Mouse (Mus musculus) limb, embryonic 12.5 days (tissue): ENCODE measurements around the gene Atp6v0a4. TPM values are rescaled to one million over a fixed set of nuclear protein-coding genes. Genes with fewer than 3 reads are reported as not detected.

Source experiments
- ATAC-seq: fragments of 200-750 bp; cut with Nextera tagmentation; 2 replicates; pipeline ENCODE4 v1.8.0; 2017; ENCODE audit warnings: low read depth, moderate TSS enrichment; ENCODE audit not compliant: insufficient number of reproducible peaks, insufficient read depth, low FRiP score, low TSS enrichment
- H3K27ac ChIP-seq: fragments of 300-500 bp; sonication (generic); 2 replicates; pipeline ENCODE4 v1.5.1; 2016; ENCODE audit warnings: mild to moderate bottlenecking, moderate library complexity
- H3K27me3 ChIP-seq: fragments of 300-500 bp; sonication (generic); 2 replicates; pipeline ENCODE4 v1.6.1; 2016; ENCODE audit warnings: mild to moderate bottlenecking, moderate library complexity
- H3K36me3 ChIP-seq: fragments of 300-500 bp; sonication (generic); 2 replicates; pipeline ENCODE4 v1.6.1; 2016; ENCODE audit warnings: mild to moderate bottlenecking, moderate library complexity
- H3K4me1 ChIP-seq: fragments of 300-500 bp; sonication (generic); replicated peaks from 2 replicates; pipeline ENCODE4 v1.6.1; 2016
- H3K4me2 ChIP-seq: fragments of 300-500 bp; sonication (generic); 2 replicates; pipeline ENCODE4 v1.6.1; 2016; ENCODE audit warnings: mild to moderate bottlenecking, moderate library complexity
- H3K4me3 ChIP-seq: fragments of 300-500 bp; sonication (generic); replicated peaks from 2 replicates; pipeline ENCODE4 v1.5.1; 2016; ENCODE audit warnings: mild to moderate bottlenecking
- H3K9ac ChIP-seq: fragments of 300-500 bp; sonication (generic); replicated peaks from 2 replicates; pipeline ENCODE4 v1.6.1; 2016; ENCODE audit warnings: mild to moderate bottlenecking, moderate library complexity
- H3K9me3 ChIP-seq: fragments of 300-500 bp; sonication (generic); 2 replicates; pipeline ENCODE4 v1.6.1; 2016; ENCODE audit warnings: mild to moderate bottlenecking, moderate library complexity
- WGBS: fragments of 180-500 bp; shearing (Covaris S2); methylation state at CpG from one replicate; pipeline ENCODE4 v1.1.7; 2016; 5-methylcytosine and 5-hydroxymethylcytosine counted together
- polyA plus RNA-seq: library from polyadenylated mRNA; unstranded; fragments of >200 nt; fragmentation: Nextera tagmentation; extraction: Ambion mirVana; gene quantifications from 2 replicates; pipeline ENCODE4 v1.2.1, GENCODE M21; 2016

The Atp6v0a4 gene
- polyA plus RNA-seq, 1 experiment from 2014 or later, result not detected

DNA sequence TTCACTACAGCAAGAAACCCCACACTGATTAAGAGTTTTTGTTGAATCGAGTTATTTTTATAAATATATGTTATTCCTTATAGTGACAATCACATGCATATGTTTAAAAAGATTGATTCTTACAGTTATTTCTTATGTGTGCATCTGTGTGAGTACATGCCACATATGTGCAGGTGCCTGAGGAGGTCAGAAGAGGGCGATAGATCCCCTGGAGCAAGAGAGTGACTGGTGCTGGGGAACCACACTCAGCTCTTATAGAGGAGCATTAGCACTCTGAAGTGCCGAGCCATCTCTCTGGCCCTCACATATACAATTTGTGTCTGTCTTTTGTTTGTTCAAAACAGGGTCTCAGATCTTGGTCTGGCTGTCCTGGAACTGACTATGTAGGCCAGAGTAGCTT is 50.8 kb downstream of the Atp6v0a4 start:
- no peak for ATAC-seq
- Histone ChIP-seq H3K9me3 (peaks cover 9% of the 10 kb centered on the region; the same call in 1 of the 2 replicates), H3K4me3 (no peak overlapping the region), H3K4me2 (no peak overlapping the region), H3K9ac (no peak overlapping the region), H3K36me3 (no peaks in the 10 kb centered on the region), H3K27ac (no peak overlapping the region), H3K4me1 (0 out of 2 replicates have a peak, but pooled peaks cover 6% of the 10 kb centered on the region), H3K27me3 (no peaks in the 10 kb centered on the region)
- WGBS, result 91% methylated on average over 3 of the region's 3 CpGs

DNA sequence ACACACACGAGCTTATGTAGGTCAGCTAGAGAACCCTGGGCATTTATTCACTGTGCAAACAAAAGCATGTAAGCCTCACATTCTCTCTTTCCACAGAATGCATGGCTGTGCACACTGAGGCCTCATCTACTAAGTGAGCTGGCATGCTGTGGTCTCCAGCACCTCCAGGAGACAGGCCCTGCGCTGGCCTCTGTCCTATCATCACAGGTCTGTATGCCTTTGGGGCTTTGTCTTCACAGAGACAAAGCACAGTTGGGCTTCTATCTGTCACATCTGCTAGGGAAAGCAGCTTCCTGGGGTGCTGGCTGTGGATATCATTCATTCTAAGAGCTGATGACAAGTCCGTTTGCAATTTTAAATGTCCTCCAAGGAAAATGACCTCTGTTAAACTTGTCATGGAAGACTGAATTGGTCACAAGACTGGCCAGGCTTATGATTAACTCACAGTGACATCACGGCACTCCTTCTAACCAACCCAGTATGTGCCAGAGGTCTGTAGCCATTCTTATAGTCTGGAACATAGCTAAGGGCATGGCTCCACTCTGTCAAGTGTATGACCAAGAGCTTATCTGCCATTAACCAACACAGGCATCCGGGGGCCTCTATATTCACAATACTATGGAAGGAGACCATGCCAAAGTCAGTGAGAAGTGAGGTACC is 52.1 kb downstream of the Atp6v0a4 start:
- no peak; the same call in 1 of the 2 replicates for ATAC-seq
- Histone ChIP-seq H3K36me3 (no peaks in the 10 kb centered on the region), H3K9ac (no peak overlapping the region), H3K4me2 (no peak overlapping the region), H3K4me3 (no peak overlapping the region), H3K9me3 (peaks cover 9% of the 10 kb centered on the region; the same call in 1 of the 2 replicates), H3K27me3 (no peaks in the 10 kb centered on the region), H3K4me1 (0 out of 2 replicates have a peak, but pooled peaks cover 6% of the 10 kb centered on the region), H3K27ac (no peak overlapping the region)
- 85% methylated on average over 5 of the region's 5 CpGs for WGBS

DNA sequence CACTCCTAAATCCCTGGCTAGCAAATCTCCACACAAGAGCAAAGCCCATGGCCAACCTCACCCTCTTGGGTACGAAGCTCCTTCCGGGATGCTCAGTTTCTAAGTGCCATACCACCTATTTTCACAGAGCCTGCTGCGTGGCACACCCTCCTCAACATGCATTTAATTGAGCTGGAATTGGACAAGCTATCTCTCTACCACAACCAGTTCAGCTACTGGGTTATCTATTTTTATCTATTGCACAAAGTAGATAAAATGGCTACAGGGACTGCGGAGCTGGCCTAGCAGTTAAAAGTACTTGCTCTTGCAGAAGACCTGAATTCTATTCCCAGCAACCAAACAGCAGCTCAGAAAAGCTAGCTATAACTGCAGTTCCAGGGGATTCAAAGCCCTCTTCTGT is 53.1 kb downstream of the Atp6v0a4 start:
- Histone ChIP-seq H3K27me3 (no peaks in the 10 kb centered on the region), H3K9me3 (peaks cover 9% of the 10 kb centered on the region; the same call in 1 of the 2 replicates)

DNA sequence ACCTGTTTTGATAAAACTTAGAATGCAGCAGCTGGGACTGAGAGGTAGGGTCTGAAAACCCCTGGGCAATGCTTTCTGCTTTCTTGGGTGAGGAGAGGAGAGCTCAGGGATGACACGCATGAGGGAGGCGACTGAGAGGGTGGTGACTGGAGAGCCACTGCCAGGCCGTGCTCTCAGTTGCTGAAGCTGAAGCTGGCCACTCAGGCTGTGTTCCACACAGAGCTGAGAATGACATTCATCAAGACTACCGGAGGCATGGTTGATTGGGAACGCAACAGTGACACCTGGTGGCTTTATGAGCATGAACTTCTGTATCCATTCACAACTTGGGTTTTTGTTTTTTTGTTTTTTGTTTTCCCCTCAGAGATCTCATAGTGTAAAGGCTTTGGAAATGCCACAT is 58.2 kb downstream of the Atp6v0a4 start:
- H3K9ac ChIP-seq, result no peak overlapping the region
- no peak overlapping the region for H3K27ac ChIP-seq
- H3K36me3 ChIP-seq, result no peaks in the 10 kb centered on the region
- H3K27me3 ChIP-seq, result no peaks in the 10 kb centered on the region
- H3K4me1 ChIP-seq, result 0 out of 2 replicates have a peak, but pooled peaks cover 6% of the 10 kb centered on the region
- H3K4me3 ChIP-seq, result no peak overlapping the region
- 4% methylated on average over 5 of the region's 5 CpGs for WGBS
- peak; percentile 75; the same call in 1 of the 2 replicates for ATAC-seq
- H3K9me3 ChIP-seq, result peaks cover 12% of the 10 kb centered on the region; the same call in 1 of the 2 replicates
- no peak overlapping the region for H3K4me2 ChIP-seq

More for the DNA sequence above, 53.1 kb downstream of the Atp6v0a4 start:
- no peak overlapping the region for H3K4me3 ChIP-seq
- no peak overlapping the region for H3K9ac ChIP-seq
- H3K27ac ChIP-seq, result no peak overlapping the region
- H3K4me1 ChIP-seq, result 0 out of 2 replicates have a peak, but pooled peaks cover 6% of the 10 kb centered on the region
- H3K36me3 ChIP-seq, result no peaks in the 10 kb centered on the region
- H3K4me2 ChIP-seq, result no peak overlapping the region
- WGBS, result 90% methylated on average over 4 of the region's 4 CpGs
- ATAC-seq, result no peak

DNA sequence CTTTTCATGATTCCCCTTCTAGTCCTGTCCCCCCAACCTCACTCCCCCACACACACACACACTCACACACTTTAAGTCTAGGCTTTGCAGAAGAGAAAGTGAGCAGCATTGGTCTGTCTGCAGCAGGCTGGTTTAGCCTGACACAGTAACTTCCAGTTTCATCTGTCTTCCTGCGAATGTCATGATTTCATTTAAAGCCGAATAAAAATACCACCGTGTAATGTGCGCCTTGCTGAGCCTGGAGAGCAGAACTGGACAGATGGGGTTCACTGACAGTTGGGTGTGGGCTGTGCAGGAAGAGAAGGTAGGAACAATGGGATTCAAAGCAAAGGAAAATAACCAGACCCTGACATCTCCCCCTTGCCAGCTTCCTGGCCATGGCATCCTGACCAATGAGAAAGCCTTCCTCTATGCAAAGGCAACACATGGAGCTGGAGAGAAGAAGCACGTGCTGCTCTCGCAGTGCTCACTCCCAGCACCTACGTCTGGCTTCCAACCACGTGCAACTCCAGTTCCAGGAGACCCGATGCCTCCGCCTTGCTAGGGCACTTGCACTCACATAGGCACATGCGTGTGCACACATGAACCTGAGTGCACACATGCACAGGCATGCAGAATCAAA is 58.8 kb downstream of the Atp6v0a4 start:
- H3K4me2 ChIP-seq, result no peak overlapping the region
- peaks cover 12% of the 10 kb centered on the region; the same call in 1 of the 2 replicates for H3K9me3 ChIP-seq
- H3K9ac ChIP-seq, result no peak overlapping the region
- H3K4me1 ChIP-seq, result 0 out of 2 replicates have a peak, but pooled peaks cover 4% of the 10 kb centered on the region
- H3K27me3 ChIP-seq, result no peaks in the 10 kb centered on the region
- no peak overlapping the region for H3K4me3 ChIP-seq
- 77% methylated on average over 11 of the region's 11 CpGs for WGBS
- no peaks in the 10 kb centered on the region for H3K36me3 ChIP-seq
- H3K27ac ChIP-seq, result no peak overlapping the region
- 0 out of 2 replicates have a peak, but pooled peaks have one; percentile 52 for ATAC-seq

DNA sequence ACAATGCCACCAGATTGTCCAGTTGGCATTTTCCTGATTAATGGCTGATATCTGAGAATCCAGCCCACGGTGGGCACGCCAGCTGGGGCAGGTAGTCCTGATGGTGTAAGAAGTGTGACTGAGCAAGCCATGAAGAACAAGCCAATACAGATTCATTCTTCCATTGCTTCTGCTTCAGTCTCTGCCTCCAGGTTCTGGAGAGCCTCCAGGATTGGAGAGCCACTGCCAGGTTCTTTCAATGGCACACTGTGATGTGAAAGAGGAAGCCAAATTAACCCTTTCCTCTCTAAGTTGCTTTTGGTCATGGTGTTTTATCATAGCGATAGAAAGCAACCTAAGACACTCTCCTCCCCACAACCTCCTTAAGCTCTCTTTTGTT is 59.3 kb downstream of the Atp6v0a4 start:
- Histone ChIP-seq H3K27me3 (no peaks in the 10 kb centered on the region), H3K4me1 (no peaks in the 10 kb centered on the region), H3K4me2 (no peak overlapping the region), H3K4me3 (no peak overlapping the region), H3K9ac (no peak overlapping the region), H3K27ac (no peak overlapping the region), H3K36me3 (no peaks in the 10 kb centered on the region), H3K9me3 (peaks cover 12% of the 10 kb centered on the region; the same call in 1 of the 2 replicates)
- 80% methylated on average over 3 of the region's 3 CpGs for WGBS
- ATAC-seq, result no peak

DNA sequence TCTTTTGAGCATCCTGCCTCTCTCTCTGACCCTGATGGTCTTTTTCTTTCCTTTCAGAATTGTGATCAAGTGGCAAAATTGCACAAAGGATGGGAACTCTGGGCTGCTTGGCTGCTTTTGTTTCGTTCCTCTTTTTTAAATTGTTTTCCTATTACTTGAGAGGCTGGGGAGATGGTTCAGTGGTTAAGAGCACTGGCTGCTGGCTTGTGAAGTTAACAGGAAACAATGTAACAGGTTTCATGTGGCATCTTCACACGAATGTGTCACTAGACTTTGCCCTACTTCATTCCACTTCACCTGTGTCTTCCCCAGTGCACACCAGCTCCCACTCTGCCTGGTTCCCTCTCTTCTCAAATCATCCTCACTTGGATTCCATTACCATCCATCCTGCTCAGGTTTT is 59.8 kb downstream of the Atp6v0a4 start:
- no peak overlapping the region for H3K4me2 ChIP-seq
- no peaks in the 10 kb centered on the region for H3K27me3 ChIP-seq
- no peaks in the 10 kb centered on the region for H3K4me1 ChIP-seq
- no peak for ATAC-seq
- no peaks in the 10 kb centered on the region for H3K36me3 ChIP-seq
- no peak overlapping the region for H3K4me3 ChIP-seq
- no peak overlapping the region for H3K27ac ChIP-seq
- no peak overlapping the region for H3K9ac ChIP-seq
- WGBS, result 77% methylated on average over 2 of the region's 2 CpGs
- peaks cover 12% of the 10 kb centered on the region; the same call in 1 of the 2 replicates for H3K9me3 ChIP-seq

DNA sequence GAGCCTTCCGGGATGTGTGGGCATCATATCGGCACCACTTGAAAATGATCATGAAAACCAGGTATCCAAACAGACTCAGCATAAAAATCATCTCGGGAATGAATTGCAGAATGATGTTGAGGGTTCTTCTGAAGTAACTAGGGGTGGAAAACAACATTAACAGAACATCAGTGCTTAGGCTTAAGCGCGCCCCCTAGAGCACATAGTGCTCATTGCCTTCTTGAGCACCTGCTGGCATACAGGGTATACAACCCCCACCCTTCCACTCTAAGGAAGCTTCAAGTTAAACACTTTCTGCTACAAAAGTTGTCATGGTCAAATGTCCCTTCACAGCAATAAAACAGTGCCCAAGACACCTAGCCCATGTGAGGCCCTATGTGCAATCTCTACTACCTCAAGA is 65.6 kb downstream of the Atp6v0a4 start:
- peaks cover 12% of the 10 kb centered on the region; the same call in 1 of the 2 replicates for H3K9me3 ChIP-seq
- WGBS, result 66% methylated on average over 5 of the region's 5 CpGs
- no peak overlapping the region for H3K4me3 ChIP-seq
- H3K4me1 ChIP-seq, result 0 out of 2 replicates have a peak, but pooled peaks cover 4% of the 10 kb centered on the region
- no peak overlapping the region for H3K27ac ChIP-seq
- H3K9ac ChIP-seq, result no peak overlapping the region
- H3K27me3 ChIP-seq, result no peaks in the 10 kb centered on the region
- no peak for ATAC-seq
- H3K4me2 ChIP-seq, result no peak overlapping the region
- H3K36me3 ChIP-seq, result no peaks in the 10 kb centered on the region

DNA sequence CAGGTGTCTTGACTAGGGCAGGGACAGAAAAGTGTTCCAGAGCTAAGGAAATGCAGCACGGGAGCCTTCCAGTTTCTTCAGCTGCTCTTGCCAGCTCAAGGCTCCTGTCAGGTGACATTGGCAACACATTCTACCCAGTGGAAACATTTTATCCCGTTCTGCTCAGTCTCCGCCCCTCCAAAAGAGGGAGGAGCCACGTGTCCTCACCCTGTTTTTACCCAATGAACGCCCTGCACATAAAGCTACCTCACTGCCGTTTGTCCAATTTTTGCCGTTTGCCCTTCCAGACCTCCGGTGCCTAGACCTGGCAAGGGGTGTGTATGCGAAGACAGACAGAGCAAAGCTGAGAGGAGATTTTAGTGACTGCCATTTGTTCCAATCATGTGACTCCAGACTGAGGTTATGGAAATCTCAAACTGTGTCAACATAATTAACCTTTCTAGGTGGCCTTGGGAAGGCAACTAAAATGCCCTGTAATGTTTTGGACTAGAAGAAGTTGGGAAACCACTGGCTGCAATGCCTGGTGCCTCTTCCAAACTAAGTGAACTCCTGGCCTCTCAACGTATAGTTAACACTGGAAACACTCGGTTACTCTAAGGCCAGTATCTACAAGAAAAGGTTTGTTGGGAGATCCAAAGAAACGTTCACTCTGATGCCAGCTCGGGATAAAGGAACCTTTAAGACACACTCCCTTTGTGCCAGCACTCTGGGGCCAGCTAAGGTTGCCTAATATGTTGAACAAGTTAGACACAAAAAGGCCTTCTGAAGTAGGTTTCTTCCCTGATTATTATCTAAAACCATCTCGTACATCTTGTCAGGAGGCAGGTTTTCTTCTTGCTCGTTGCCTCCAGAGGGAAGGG is 68.7 kb downstream of the Atp6v0a4 start:
- no peaks in the 10 kb centered on the region for H3K36me3 ChIP-seq
- no peaks in the 10 kb centered on the region for H3K27me3 ChIP-seq
- 85% methylated on average over 15 of the region's 15 CpGs for WGBS
- H3K4me1 ChIP-seq, result 0 out of 2 replicates have a peak, but pooled peaks cover 4% of the 10 kb centered on the region
- no peaks in the 10 kb centered on the region for H3K9me3 ChIP-seq
- 0 out of 2 replicates have a peak overlapping the region, but pooled peaks have one; percentile 4 for H3K27ac ChIP-seq
- ATAC-seq, result no peak
- no peak overlapping the region for H3K4me3 ChIP-seq
- no peak overlapping the region for H3K9ac ChIP-seq
- H3K4me2 ChIP-seq, result no peak overlapping the region

DNA sequence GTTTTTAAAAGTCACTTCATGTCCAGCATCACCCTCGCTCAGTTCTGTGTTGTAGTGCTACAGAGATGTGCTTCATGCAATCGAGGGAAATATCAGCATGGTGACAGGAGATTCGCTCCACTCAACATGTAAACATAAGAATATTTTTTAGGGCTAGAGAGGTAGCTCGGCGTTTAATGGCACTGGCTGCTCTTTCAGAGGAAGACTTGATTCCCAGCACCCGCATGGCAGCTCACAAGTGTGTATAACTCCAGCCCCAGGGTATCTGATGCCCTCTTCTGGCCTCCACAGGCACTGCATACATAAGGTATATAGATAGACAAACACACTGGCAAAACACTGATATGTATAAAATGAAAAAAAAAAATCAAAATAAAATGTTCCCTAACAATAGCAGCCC is 74.8 kb downstream of the Atp6v0a4 start:
- ATAC-seq, result no peak
- Histone ChIP-seq H3K4me2 (no peak overlapping the region), H3K4me1 (peaks cover 40% of the 10 kb centered on the region), H3K36me3 (no peaks in the 10 kb centered on the region), H3K9me3 (no peaks in the 10 kb centered on the region), H3K9ac (no peak overlapping the region), H3K27me3 (no peaks in the 10 kb centered on the region), H3K4me3 (no peak overlapping the region), H3K27ac (0 out of 2 replicates have a peak overlapping the region, but pooled peaks have one; percentile 45)
- WGBS, result 96% methylated on average over 6 of the region's 6 CpGs
